Mouse (Mus musculus): ENCODE results near the gene Tiam2. TPM values are rescaled to one million over a fixed set of nuclear protein-coding genes. Genes with fewer than 3 reads are reported as not detected.

The Tiam2 gene
- polyA plus RNA-seq, 1 experiment, result 0.38 TPM

GRCm38 (mm10) chr17:3385391-3385790, 59.0 kb downstream of the Tiam2 start:
- Histone ChIP-seq H3K4me1 (ENCODE audit: control insufficient read depth, insufficient read depth, low read length) (no peaks in the 10 kb centered on the region), H3K4me3 (ENCODE audit: insufficient read depth, low read length) (no peak overlapping the region), H3K27ac (ENCODE audit: insufficient read depth, low read depth, low read length) (no peak overlapping the region)
- TF ChIP-seq CTCF (IDR thresholded peaks at IDR 0.05; ENCODE audit: low read depth, low read length) (no peak), POLR2A (IDR thresholded peaks at IDR 0.05; ENCODE audit: borderline replicate concordance, low read depth, low read length) (no peak)

- TF ChIP-seq CTCF (IDR thresholded peaks at IDR 0.05; ENCODE audit: low read depth, low read length), result no peak
- TF ChIP-seq POLR2A (IDR thresholded peaks at IDR 0.05; ENCODE audit: borderline replicate concordance, low read depth, low read length), result no peak
Measured at GRCm38 (mm10) chr17:3387819-3388218, 61.4 kb downstream of the Tiam2 start.

GRCm38 (mm10) chr17:3389741-3390140, 63.4 kb downstream of the Tiam2 start:
- TF ChIP-seq CTCF (IDR thresholded peaks at IDR 0.05; ENCODE audit: low read depth, low read length) (no peak), POLR2A (IDR thresholded peaks at IDR 0.05; ENCODE audit: borderline replicate concordance, low read depth, low read length) (no peak)

More at GRCm38 (mm10) chr17:3387819-3388218, 61.4 kb downstream of the Tiam2 start:
- H3K4me3 ChIP-seq (ENCODE audit: insufficient read depth, low read length), result no peak overlapping the region
- H3K4me1 ChIP-seq (ENCODE audit: control insufficient read depth, insufficient read depth, low read length), result no peaks in the 10 kb centered on the region
- no peak overlapping the region for H3K27ac ChIP-seq (ENCODE audit: insufficient read depth, low read depth, low read length)

GRCm38 (mm10) chr17:3393981-3394380, 67.6 kb downstream of the Tiam2 start:
- TF ChIP-seq CTCF (IDR thresholded peaks at IDR 0.05; ENCODE audit: low read depth, low read length), result no peak
- no peak for TF ChIP-seq POLR2A (IDR thresholded peaks at IDR 0.05; ENCODE audit: borderline replicate concordance, low read depth, low read length)

More at GRCm38 (mm10) chr17:3389741-3390140, 63.4 kb downstream of the Tiam2 start:
- no peak overlapping the region for H3K27ac ChIP-seq (ENCODE audit: insufficient read depth, low read depth, low read length)
- H3K4me3 ChIP-seq (ENCODE audit: insufficient read depth, low read length), result no peak overlapping the region
- H3K4me1 ChIP-seq (ENCODE audit: control insufficient read depth, insufficient read depth, low read length), result no peaks in the 10 kb centered on the region

GRCm38 (mm10) chr17:3394985-3395384, 68.6 kb downstream of the Tiam2 start:
- TF ChIP-seq CTCF (IDR thresholded peaks at IDR 0.05; ENCODE audit: low read depth, low read length) (no peak), POLR2A (IDR thresholded peaks at IDR 0.05; ENCODE audit: borderline replicate concordance, low read depth, low read length) (no peak)
- H3K27ac ChIP-seq (ENCODE audit: insufficient read depth, low read depth, low read length), result no peak overlapping the region
- H3K4me3 ChIP-seq (ENCODE audit: insufficient read depth, low read length), result no peak overlapping the region
- H3K4me1 ChIP-seq (ENCODE audit: control insufficient read depth, insufficient read depth, low read length), result no peaks in the 10 kb centered on the region

More at GRCm38 (mm10) chr17:3393981-3394380, 67.6 kb downstream of the Tiam2 start:
- no peak overlapping the region for H3K4me3 ChIP-seq (ENCODE audit: insufficient read depth, low read length)
- H3K4me1 ChIP-seq (ENCODE audit: control insufficient read depth, insufficient read depth, low read length), result no peaks in the 10 kb centered on the region
- H3K27ac ChIP-seq (ENCODE audit: insufficient read depth, low read depth, low read length), result no peak overlapping the region

GRCm38 (mm10) chr17:3396881-3397281, 70.5 kb downstream of the Tiam2 start:
- H3K4me1 ChIP-seq (ENCODE audit: control insufficient read depth, insufficient read depth, low read length), result no peaks in the 10 kb centered on the region
- H3K27ac ChIP-seq (ENCODE audit: insufficient read depth, low read depth, low read length), result no peak overlapping the region
- TF ChIP-seq POLR2A (IDR thresholded peaks at IDR 0.05; ENCODE audit: borderline replicate concordance, low read depth, low read length) (no peak), CTCF (IDR thresholded peaks at IDR 0.05; ENCODE audit: low read depth, low read length) (no peak)
- H3K4me3 ChIP-seq (ENCODE audit: insufficient read depth, low read length), result no peak overlapping the region

- TF ChIP-seq CTCF (IDR thresholded peaks at IDR 0.05; ENCODE audit: low read depth, low read length) (no peak), POLR2A (IDR thresholded peaks at IDR 0.05; ENCODE audit: borderline replicate concordance, low read depth, low read length) (no peak)
- H3K4me1 ChIP-seq (ENCODE audit: control insufficient read depth, insufficient read depth, low read length), result no peaks in the 10 kb centered on the region
- no peak overlapping the region for H3K4me3 ChIP-seq (ENCODE audit: insufficient read depth, low read length)
- H3K27ac ChIP-seq (ENCODE audit: insufficient read depth, low read depth, low read length), result no peak overlapping the region
Measured at GRCm38 (mm10) chr17:3397836-3398235, 71.5 kb downstream of the Tiam2 start.

- H3K4me1 ChIP-seq (ENCODE audit: control insufficient read depth, insufficient read depth, low read length), result no peaks in the 10 kb centered on the region
- no peak overlapping the region for H3K4me3 ChIP-seq (ENCODE audit: insufficient read depth, low read length)
- H3K27ac ChIP-seq (ENCODE audit: insufficient read depth, low read depth, low read length), result no peak overlapping the region
- TF ChIP-seq POLR2A (IDR thresholded peaks at IDR 0.05; ENCODE audit: borderline replicate concordance, low read depth, low read length) (no peak), CTCF (IDR thresholded peaks at IDR 0.05; ENCODE audit: low read depth, low read length) (no peak)
Measured at GRCm38 (mm10) chr17:3405350-3406073, 79.1 kb downstream of the Tiam2 start.

GRCm38 (mm10) chr17:3407051-3407450, 80.7 kb downstream of the Tiam2 start:
- Histone ChIP-seq H3K27ac (ENCODE audit: insufficient read depth, low read depth, low read length) (no peak overlapping the region), H3K4me1 (ENCODE audit: control insufficient read depth, insufficient read depth, low read length) (no peaks in the 10 kb centered on the region), H3K4me3 (ENCODE audit: insufficient read depth, low read length) (no peak overlapping the region)
- TF ChIP-seq CTCF (IDR thresholded peaks at IDR 0.05; ENCODE audit: low read depth, low read length), result no peak
- TF ChIP-seq POLR2A (IDR thresholded peaks at IDR 0.05; ENCODE audit: borderline replicate concordance, low read depth, low read length), result no peak

- H3K4me1 ChIP-seq (ENCODE audit: control insufficient read depth, insufficient read depth, low read length), result no peaks in the 10 kb centered on the region
- H3K27ac ChIP-seq (ENCODE audit: insufficient read depth, low read depth, low read length), result no peak overlapping the region
- TF ChIP-seq POLR2A (IDR thresholded peaks at IDR 0.05; ENCODE audit: borderline replicate concordance, low read depth, low read length) (no peak), CTCF (IDR thresholded peaks at IDR 0.05; ENCODE audit: low read depth, low read length) (no peak)
- H3K4me3 ChIP-seq (ENCODE audit: insufficient read depth, low read length), result no peak overlapping the region
Measured at GRCm38 (mm10) chr17:3410307-3410706, 83.9 kb downstream of the Tiam2 start.
